Mouse (Mus musculus) forebrain, embryonic 16.5 days (tissue): ENCODE results near the gene Stard7. TPM values are rescaled to one million over a fixed set of nuclear protein-coding genes. Genes with fewer than 3 reads are reported as not detected.

Source experiments
- ATAC-seq: fragments of 200-750 bp; cut with Nextera tagmentation; 2 replicates; pipeline ENCODE4 v1.8.0; 2017; ENCODE audit warnings: mild to moderate bottlenecking, moderate library complexity
- H3K27ac ChIP-seq: fragments of 300-500 bp; sonication (generic); 2 replicates; pipeline ENCODE4 v1.5.1; 2014; ENCODE audit warnings: low read length, control low read depth
- H3K27me3 ChIP-seq: fragments of 300-500 bp; sonication (generic); replicated peaks from 2 replicates; pipeline ENCODE4 v1.6.1; 2014; ENCODE audit warnings: low read length; ENCODE audit not compliant: control insufficient read depth, insufficient read depth
- H3K36me3 ChIP-seq: fragments of 300-500 bp; sonication (generic); 2 replicates; pipeline ENCODE4 v1.6.1; 2014; ENCODE audit not compliant: control insufficient read depth, insufficient read depth
- H3K4me1 ChIP-seq: fragments of 300-500 bp; sonication (generic); replicated peaks from 2 replicates; pipeline ENCODE4 v1.6.1; 2014; ENCODE audit warnings: low read length; ENCODE audit not compliant: control insufficient read depth, insufficient read depth
- H3K4me2 ChIP-seq: fragments of 300-500 bp; sonication (generic); 2 replicates; pipeline ENCODE4 v1.6.1; 2014; ENCODE audit warnings: mild to moderate bottlenecking, low read length, control low read depth
- H3K4me3 ChIP-seq: fragments of 300-500 bp; sonication (generic); replicated peaks from 2 replicates; pipeline ENCODE4 v1.5.1; 2014; ENCODE audit warnings: mild to moderate bottlenecking, low read length, control low read depth
- H3K9ac ChIP-seq: fragments of 300-500 bp; sonication (generic); replicated peaks from 2 replicates; pipeline ENCODE4 v1.6.1; 2014; ENCODE audit warnings: low read depth, low read length, control low read depth
- H3K9me3 ChIP-seq: fragments of 300-500 bp; sonication (generic); 2 replicates; pipeline ENCODE4 v1.6.1; 2016; ENCODE audit warnings: low read length; ENCODE audit not compliant: control insufficient read depth
- WGBS: fragments of 180-500 bp; shearing (Covaris S2); extraction: QIAGEN DNeasy Blood & Tissue Kit; methylation state at CpG from one replicate; pipeline ENCODE4 v1.1.7; 2014; 5-methylcytosine and 5-hydroxymethylcytosine counted together
- polyA plus RNA-seq: library from polyadenylated mRNA; unstranded; fragments of >200 nt; fragmentation: Nextera tagmentation; extraction: Ambion mirVana; gene quantifications from 2 replicates; pipeline ENCODE4 v1.2.1, GENCODE M21; 2015

Stard7 gene
- polyA plus RNA-seq, 1 experiment from 2014 or later, result 98.3 TPM

GRCm38 (mm10) chr2:127313878-127314277 lies 43.9 kb downstream of the Stard7 start:
- no peaks in the 10 kb centered on the region for H3K36me3 ChIP-seq
- H3K27ac ChIP-seq, result no peak overlapping the region
- H3K9me3 ChIP-seq, result no peaks in the 10 kb centered on the region
- no peak for ATAC-seq
- no peaks in the 10 kb centered on the region for H3K4me1 ChIP-seq
- 44% methylated on average over 4 of the region's 4 CpGs for WGBS
- no peak overlapping the region for H3K4me2 ChIP-seq
- H3K27me3 ChIP-seq, result no peaks in the 10 kb centered on the region
- no peak overlapping the region for H3K9ac ChIP-seq
- no peak overlapping the region for H3K4me3 ChIP-seq

- no peak overlapping the region for H3K9ac ChIP-seq
- no peaks in the 10 kb centered on the region for H3K4me1 ChIP-seq
- H3K9me3 ChIP-seq, result no peaks in the 10 kb centered on the region
- H3K27me3 ChIP-seq, result no peaks in the 10 kb centered on the region
- WGBS, result 79% methylated on average over 6 of the region's 6 CpGs
- no peak overlapping the region for H3K4me2 ChIP-seq
- no peak overlapping the region for H3K27ac ChIP-seq
- ATAC-seq, result no peak
- H3K36me3 ChIP-seq, result no peaks in the 10 kb centered on the region
- no peak overlapping the region for H3K4me3 ChIP-seq
These were observed 44.6 kb downstream of the Stard7 start for GRCm38 (mm10) chr2:127314467-127315154.

GRCm38 (mm10) chr2:127315155-127315470 lies 45.1 kb downstream of the Stard7 start:
- Histone ChIP-seq H3K9me3 (no peaks in the 10 kb centered on the region), H3K4me1 (no peaks in the 10 kb centered on the region), H3K27me3 (no peaks in the 10 kb centered on the region), H3K27ac (no peak overlapping the region), H3K9ac (no peak overlapping the region), H3K4me2 (no peak overlapping the region), H3K36me3 (no peaks in the 10 kb centered on the region), H3K4me3 (no peak overlapping the region)
- ATAC-seq, result no peak
- WGBS, result 96% methylated on average over 1 of the region's 1 CpGs

DNA sequence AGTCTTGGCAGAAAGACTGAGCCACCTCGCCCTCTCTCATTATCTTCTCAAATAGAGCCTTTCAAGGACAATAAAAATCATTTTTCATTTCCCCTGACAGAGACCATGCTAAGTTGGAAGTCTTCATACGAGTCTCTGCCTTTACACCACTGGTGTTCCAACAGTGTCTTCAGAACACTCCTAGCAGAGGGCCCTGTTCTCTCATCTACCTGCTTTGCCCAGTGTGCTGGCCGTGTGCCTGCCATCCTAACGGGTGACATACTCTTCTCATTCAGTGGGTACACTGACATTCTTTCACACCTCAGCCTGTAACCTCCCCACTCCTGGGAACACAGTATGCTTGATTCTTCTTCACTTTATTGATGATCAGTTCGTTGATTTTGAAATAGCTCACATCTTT lies 46.4 kb downstream of the Stard7 start:
- H3K4me2 ChIP-seq, result no peak overlapping the region
- H3K36me3 ChIP-seq, result no peaks in the 10 kb centered on the region
- ATAC-seq, result no peak
- no peaks in the 10 kb centered on the region for H3K27me3 ChIP-seq
- no peaks in the 10 kb centered on the region for H3K9me3 ChIP-seq
- no peak overlapping the region for H3K4me3 ChIP-seq
- H3K27ac ChIP-seq, result no peak overlapping the region
- WGBS, result 66% methylated on average over 5 of the region's 5 CpGs
- no peak overlapping the region for H3K9ac ChIP-seq
- no peaks in the 10 kb centered on the region for H3K4me1 ChIP-seq

DNA sequence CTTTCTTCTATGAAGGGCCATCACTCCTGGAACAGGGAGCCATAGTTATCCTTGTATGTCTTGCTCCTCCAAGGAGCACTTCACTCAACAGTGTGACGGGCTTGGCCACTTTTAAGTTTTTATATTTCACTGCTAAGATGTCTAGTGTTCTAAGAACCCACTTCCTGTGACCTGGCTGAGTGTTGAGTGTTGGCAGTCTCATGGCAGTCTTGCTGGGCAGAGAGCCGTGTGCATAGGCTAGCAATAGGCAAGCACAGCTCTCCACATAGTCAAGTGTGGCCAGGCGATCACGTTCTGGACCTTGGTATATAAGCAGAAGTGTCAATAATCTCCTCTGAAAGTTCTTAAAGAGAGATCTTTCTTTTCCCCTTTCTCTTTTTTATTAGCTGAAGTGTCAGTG lies 48.1 kb downstream of the Stard7 start:
- no peak overlapping the region for H3K9ac ChIP-seq
- WGBS, result 90% methylated on average over 4 of the region's 4 CpGs
- H3K27ac ChIP-seq, result no peak overlapping the region
- no peaks in the 10 kb centered on the region for H3K4me1 ChIP-seq
- no peak overlapping the region for H3K4me3 ChIP-seq
- no peaks in the 10 kb centered on the region for H3K27me3 ChIP-seq
- no peak overlapping the region for H3K4me2 ChIP-seq
- H3K9me3 ChIP-seq, result no peaks in the 10 kb centered on the region
- ATAC-seq, result no peak
- no peaks in the 10 kb centered on the region for H3K36me3 ChIP-seq

DNA sequence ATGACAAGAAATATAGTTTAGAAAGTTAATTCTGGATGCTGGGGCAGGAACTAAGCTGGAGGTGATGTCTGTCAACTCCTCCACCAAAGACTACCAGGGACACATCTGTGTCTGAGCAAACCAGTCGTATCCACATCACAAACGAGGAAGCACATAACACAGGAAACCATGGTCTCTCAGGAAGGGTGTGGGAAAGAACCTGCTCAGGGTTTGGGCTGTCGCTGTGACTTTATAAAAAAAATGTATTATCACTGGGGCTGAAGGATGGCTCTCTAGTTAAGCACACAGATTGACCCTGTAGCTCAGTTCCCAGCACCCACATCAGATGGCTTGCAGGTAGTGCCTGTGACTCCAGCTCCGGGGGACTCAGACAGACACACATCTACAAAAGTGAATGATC lies 49.1 kb downstream of the Stard7 start:
- no peaks in the 10 kb centered on the region for H3K27me3 ChIP-seq
- no peaks in the 10 kb centered on the region for H3K36me3 ChIP-seq
- no peak overlapping the region for H3K4me3 ChIP-seq
- no peaks in the 10 kb centered on the region for H3K9me3 ChIP-seq
- no peak overlapping the region for H3K9ac ChIP-seq
- H3K4me1 ChIP-seq, result no peaks in the 10 kb centered on the region
- no peak for ATAC-seq
- no peak overlapping the region for H3K27ac ChIP-seq
- 82% methylated on average over 4 of the region's 4 CpGs for WGBS
- no peak overlapping the region for H3K4me2 ChIP-seq

DNA sequence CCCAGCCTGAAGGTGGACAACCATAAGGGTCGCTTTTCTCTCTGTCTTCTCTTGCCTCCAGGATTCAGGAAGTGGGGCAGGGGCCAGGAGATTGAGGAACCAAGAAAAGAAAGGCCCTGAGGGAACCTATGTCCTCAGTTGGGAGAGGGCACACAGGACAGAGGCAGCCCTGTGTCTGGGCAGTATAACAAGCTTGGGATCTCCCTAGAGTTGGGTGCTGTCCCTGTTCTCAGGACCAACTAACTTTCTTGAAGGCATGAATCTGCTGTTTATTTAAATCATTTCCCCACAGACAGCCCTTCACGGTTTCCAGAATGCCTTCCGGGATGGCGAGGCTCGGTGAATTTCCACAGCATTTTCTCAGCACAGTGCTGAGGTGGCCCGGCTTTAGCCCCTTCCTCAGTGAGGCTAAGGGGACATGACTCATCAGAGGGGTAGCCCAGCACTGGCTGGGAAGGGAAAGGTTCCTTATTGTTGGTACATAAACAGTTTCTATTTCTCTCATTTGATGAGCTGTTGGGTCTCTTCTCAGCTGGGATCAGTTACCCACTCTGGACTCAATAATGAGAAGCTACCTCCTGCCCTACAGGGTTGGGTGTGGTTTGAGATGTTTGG lies 52.8 kb downstream of the Stard7 start:
- H3K4me3 ChIP-seq, result no peak overlapping the region
- H3K36me3 ChIP-seq, result no peaks in the 10 kb centered on the region
- no peak overlapping the region for H3K9ac ChIP-seq
- H3K27me3 ChIP-seq, result no peaks in the 10 kb centered on the region
- 84% methylated on average over 6 of the region's 6 CpGs for WGBS
- no peak overlapping the region for H3K4me2 ChIP-seq
- no peak overlapping the region for H3K27ac ChIP-seq
- H3K9me3 ChIP-seq, result no peaks in the 10 kb centered on the region
- no peak for ATAC-seq
- no peaks in the 10 kb centered on the region for H3K4me1 ChIP-seq

DNA sequence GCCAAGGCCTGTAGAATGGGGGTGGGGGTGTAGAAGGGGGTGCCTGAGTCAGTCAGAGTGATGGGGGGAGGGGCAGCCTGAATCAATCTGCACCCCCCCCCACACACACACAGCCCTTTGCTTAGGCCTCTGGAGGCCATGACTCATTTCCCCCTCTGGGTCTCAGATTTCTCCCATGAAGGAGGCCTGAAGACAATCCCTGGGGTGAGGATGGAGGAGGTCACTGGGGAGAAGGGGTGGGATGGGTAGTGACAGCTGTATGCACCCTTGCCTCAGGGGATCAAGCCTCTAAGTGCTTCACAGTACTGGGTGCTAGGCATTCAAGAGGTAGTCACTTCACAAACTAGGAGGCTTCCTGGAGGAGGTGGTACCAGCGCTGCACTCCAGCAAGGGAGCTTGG lies 53.6 kb downstream of the Stard7 start:
- H3K27ac ChIP-seq, result no peak overlapping the region
- no peaks in the 10 kb centered on the region for H3K4me1 ChIP-seq
- no peak overlapping the region for H3K9ac ChIP-seq
- H3K27me3 ChIP-seq, result no peaks in the 10 kb centered on the region
- no peak overlapping the region for H3K4me3 ChIP-seq
- WGBS, result 86% methylated on average over 1 of the region's 1 CpGs
- no peak for ATAC-seq
- H3K4me2 ChIP-seq, result no peak overlapping the region
- no peaks in the 10 kb centered on the region for H3K36me3 ChIP-seq
- H3K9me3 ChIP-seq, result no peaks in the 10 kb centered on the region

GRCm38 (mm10) chr2:127324456-127324855 lies 54.4 kb downstream of the Stard7 start:
- no peak for ATAC-seq
- H3K4me2 ChIP-seq, result no peak overlapping the region
- H3K9me3 ChIP-seq, result no peaks in the 10 kb centered on the region
- 84% methylated on average over 7 of the region's 7 CpGs for WGBS
- no peak overlapping the region for H3K27ac ChIP-seq
- no peak overlapping the region for H3K9ac ChIP-seq
- H3K4me1 ChIP-seq, result no peaks in the 10 kb centered on the region
- no peaks in the 10 kb centered on the region for H3K27me3 ChIP-seq
- no peaks in the 10 kb centered on the region for H3K36me3 ChIP-seq
- no peak overlapping the region for H3K4me3 ChIP-seq
